Mouse (Mus musculus) embryonic facial prominence, embryonic 13.5 days (tissue): ENCODE measurements around the gene Hip1. TPM values are rescaled to one million over a fixed set of nuclear protein-coding genes. Genes with fewer than 3 reads are reported as not detected.

Experiments
- ATAC-seq: fragments of 200-750 bp; cut with Nextera tagmentation; 2 replicates; pipeline ENCODE4 v1.8.0; 2017; ENCODE audit warnings: low read depth; ENCODE audit not compliant: insufficient number of reproducible peaks, insufficient read depth, low FRiP score, low TSS enrichment
- H3K27ac ChIP-seq: fragments of 300-500 bp; sonication (generic); 2 replicates; pipeline ENCODE4 v1.5.1; 2015; ENCODE audit warnings: moderate library complexity, mild to moderate bottlenecking, inconsistent platforms
- H3K27me3 ChIP-seq: fragments of 300-500 bp; sonication (generic); 2 replicates; pipeline ENCODE4 v1.6.1; 2015; ENCODE audit warnings: mild to moderate bottlenecking, inconsistent platforms
- H3K36me3 ChIP-seq: fragments of 300-500 bp; sonication (generic); 2 replicates; pipeline ENCODE4 v1.6.1; 2015; ENCODE audit warnings: mild to moderate bottlenecking, inconsistent platforms
- H3K4me1 ChIP-seq: fragments of 300-500 bp; sonication (generic); 2 replicates; pipeline ENCODE4 v1.6.1; 2015; ENCODE audit warnings: inconsistent platforms
- H3K4me2 ChIP-seq: fragments of 300-500 bp; sonication (generic); 2 replicates; pipeline ENCODE4 v1.6.1; 2015; ENCODE audit warnings: moderate library complexity, mild to moderate bottlenecking, inconsistent platforms
- H3K4me3 ChIP-seq: fragments of 300-500 bp; sonication (generic); 2 replicates; pipeline ENCODE4 v1.5.1; 2015; ENCODE audit warnings: mild to moderate bottlenecking, inconsistent platforms
- H3K9ac ChIP-seq: fragments of 300-500 bp; sonication (generic); 2 replicates; pipeline ENCODE4 v1.6.1; 2015; ENCODE audit warnings: mild to moderate bottlenecking, inconsistent platforms
- H3K9me3 ChIP-seq: fragments of 300-500 bp; sonication (generic); 2 replicates; pipeline ENCODE4 v1.6.1; 2016; ENCODE audit warnings: inconsistent platforms
- WGBS: fragments of 180-500 bp; shearing (Covaris S2); methylation state at CpG from one replicate; pipeline ENCODE4 v1.1.7; 2015; ENCODE audit warnings: mixed read lengths; 5-methylcytosine and 5-hydroxymethylcytosine counted together
- microRNA-seq: library from miRNA; unstranded; fragments of <30 nt; microRNA quantifications from one replicate; pipeline ENCODE4, GENCODE M21; 2016
- polyA plus RNA-seq: library from polyadenylated mRNA; unstranded; fragments of >200 nt; fragmentation: Nextera tagmentation; extraction: Ambion mirVana; gene quantifications from 2 replicates; pipeline ENCODE4 v1.2.1, GENCODE M21; 2015

The Hip1 gene
- polyA plus RNA-seq, 1 experiment from 2014 or later = 37.9 TPM

GRCm38 (mm10) chr5:135359772-135360171, 185.1 kb downstream of the Hip1 start:
- no peak overlapping the region for H3K4me3 ChIP-seq
- WGBS = 95% methylated on average over 2 of the region's 2 CpGs
- no peaks in the 10 kb centered on the region for H3K4me1 ChIP-seq
- H3K9ac ChIP-seq = no peak overlapping the region
- no peaks in the 10 kb centered on the region for H3K27me3 ChIP-seq
- H3K36me3 ChIP-seq = no peaks in the 10 kb centered on the region
- H3K9me3 ChIP-seq = peaks cover 6% of the 10 kb centered on the region; the same call in 1 of the 2 replicates
- H3K4me2 ChIP-seq = no peak overlapping the region
- no peak overlapping the region for H3K27ac ChIP-seq
- ATAC-seq = no peak

GRCm38 (mm10) chr5:135357556-135357955, 187.4 kb downstream of the Hip1 start:
- H3K27me3 ChIP-seq = peaks cover 19% of the 10 kb centered on the region
- no peaks in the 10 kb centered on the region for H3K36me3 ChIP-seq
- no peak overlapping the region for H3K4me2 ChIP-seq
- WGBS = 90% methylated on average over 2 of the region's 2 CpGs
- no peak overlapping the region for H3K27ac ChIP-seq
- H3K4me3 ChIP-seq = no peak overlapping the region
- 0 out of 2 replicates have a peak, but pooled peaks have one; percentile 78 for ATAC-seq
- H3K9ac ChIP-seq = no peak overlapping the region
- H3K9me3 ChIP-seq = peaks cover 6% of the 10 kb centered on the region; the same call in 1 of the 2 replicates
- no peaks in the 10 kb centered on the region for H3K4me1 ChIP-seq

Small RNAs within 50 kb of the gene (microRNA-seq; reads per million reads assigned to microRNA genes)
- gene Mir7033 = 1.5 reads per million

Other genes with a start within 250 kb of the Hip1 start
- not detected in 2 replicates for gene Fkbp6, start 195.1 kb downstream of the Hip1 start, polyA plus RNA-seq
- gene Trim50, start 191.8 kb downstream of the Hip1 start, polyA plus RNA-seq = 0.14 TPM in 1 of 2 replicates, not detected in the other
- 38.8 and 44.3 TPM in 2 replicates for gene Nsun5, start 175.2 kb downstream of the Hip1 start, polyA plus RNA-seq
- 16.3 and 17.0 TPM in 2 replicates for gene Pom121, start 150.6 kb downstream of the Hip1 start, polyA plus RNA-seq
- gene Ccl26, start 18.4 kb upstream of the Hip1 start, polyA plus RNA-seq = not detected in 2 replicates
- gene Ccl24, start 27.9 kb upstream of the Hip1 start, polyA plus RNA-seq = 1.6 and 1.7 TPM in 2 replicates
- 39.5 and 46.9 TPM in 2 replicates for gene Rhbdd2, start 87.5 kb upstream of the Hip1 start, polyA plus RNA-seq
- 75.0 and 76.5 TPM in 2 replicates for gene Por, start 124.9 kb upstream of the Hip1 start, polyA plus RNA-seq
- gene Tmem120a, start 199.3 kb upstream of the Hip1 start, polyA plus RNA-seq = 39.4 and 46.8 TPM in 2 replicates
- 0.31 TPM in 1 of 2 replicates, not detected in the other for gene Styxl1, start 233.3 kb upstream of the Hip1 start, polyA plus RNA-seq
- 432 and 479 TPM in 2 replicates for gene Mdh2, start 233.4 kb upstream of the Hip1 start, polyA plus RNA-seq